Mouse (Mus musculus) cerebellum, adult 18-20 months (tissue): ENCODE results near the gene Ddx18.

ENCODE experiments used
- DNase-seq, 2 experiments: peaks; one replicate each; pipeline ENCODE4 v3.0.0; 2021

Gene Ddx18

GRCm38 (mm10) chr1:121527061-121527460 lies 40.7 kb downstream of the Ddx18 start:
- no peak for DNase-seq

- DNase-seq = no peak
These were observed 49.2 kb downstream of the Ddx18 start for GRCm38 (mm10) chr1:121518609-121519008.

- DNase-seq = no peak
These were observed 55.8 kb downstream of the Ddx18 start for GRCm38 (mm10) chr1:121511966-121512365.

GRCm38 (mm10) chr1:121511186-121511585 lies 56.6 kb downstream of the Ddx18 start:
- DNase-seq = no peak

GRCm38 (mm10) chr1:121510420-121511140 lies 57.2 kb downstream of the Ddx18 start:
- DNase-seq = peak; percentile 7 to 19

- DNase-seq = no peak
These were observed 59.1 kb downstream of the Ddx18 start for GRCm38 (mm10) chr1:121508729-121509128.
